Comparison of ENCODE assay signal across 14 mouse cellular contexts in genomic region chr10:9239956-9240355, GRCm38 (mm10).
DNase-seq lines count a peak whose midpoint lies in the region; ATAC-seq lines count a peak whose summit lies in the region.
"Had no signal": no experiment of that assay in that cellular context is flagged by ENCODE, and none has a peak within 500 bp of the region (broad histone marks: within the 10 kb centered on the region; RNA-seq: fewer than 3 reads in every experiment).

No protein-coding gene starts in this region.

- no peak overlapping the region for H3K9ac ChIP-seq in heart, embryonic 15.5 days
- no peak overlapping the region for H3K9ac ChIP-seq in lung, embryonic 16.5 days (ENCODE audit: low read length)
- H3K9ac ChIP-seq: hindbrain, embryonic 12.5 days; limb, embryonic 15.5 days; midbrain, embryonic 12.5 days had no signal

- H3K4me2 ChIP-seq in heart, embryonic 15.5 days = no peak overlapping the region
- H3K4me2 ChIP-seq in lung, embryonic 16.5 days (ENCODE audit: low read depth, low read length) = no peak overlapping the region
- H3K4me2 ChIP-seq: hindbrain, embryonic 12.5 days; limb, embryonic 15.5 days; midbrain, embryonic 12.5 days had no signal

- peaks cover 9% of the 10 kb centered on the region for H3K4me1 ChIP-seq in heart, embryonic 15.5 days (replicated peaks)
- H3K4me1 ChIP-seq in lung, embryonic 16.5 days (replicated peaks; ENCODE audit: control insufficient read depth, insufficient read depth, low read length) = peaks cover 5% of the 10 kb centered on the region; the same call in 1 of the 2 replicates
- H3K4me1 ChIP-seq: limb, embryonic 15.5 days; midbrain, embryonic 12.5 days had no signal

- H3K27me3 ChIP-seq in heart, embryonic 15.5 days = no peaks in the 10 kb centered on the region
- H3K27me3 ChIP-seq in lung, embryonic 16.5 days (ENCODE audit: control insufficient read depth, insufficient read depth, low read depth, low read length) = no peaks in the 10 kb centered on the region
- H3K27me3 ChIP-seq: hindbrain, embryonic 12.5 days; limb, embryonic 15.5 days; midbrain, embryonic 12.5 days had no signal

- peak; percentile 25 for DNase-seq in layer of hippocampus, adult 11-12 months (ENCODE audit: low spot score)
- DNase-seq in layer of hippocampus, postnatal 10 days (ENCODE audit: low spot score in 2 of 2) = no peak
- DNase-seq in adipocyte (ENCODE audit: low spot score) = peak; percentile 31
- no peak for DNase-seq in kidney, postnatal 4 days
- no peak for DNase-seq in kidney, adult 9 months
- DNase-seq: thymus, adult 2 months had no signal

- ATAC-seq in heart, embryonic 15.5 days (replicated peaks; ENCODE audit: insufficient number of reproducible peaks, insufficient read depth, low FRiP score, low read depth) = no peak
- ATAC-seq in lung, embryonic 16.5 days (ENCODE audit: low read depth) = peak; percentile 60
- ATAC-seq in megakaryocyte-erythroid progenitor cell, adult 5-6 weeks (replicated peaks; ENCODE audit: low FRiP score, low TSS enrichment, poor library complexity, severe bottlenecking) = no peak
- ATAC-seq: activated CD4-positive, CD25-positive, alpha-beta regulatory T cell, adult 4 months had no signal

- H3K36me3 ChIP-seq in heart, embryonic 15.5 days = no peaks in the 10 kb centered on the region
- H3K36me3 ChIP-seq in lung, embryonic 16.5 days (ENCODE audit: control insufficient read depth, insufficient read depth, low read length) = no peaks in the 10 kb centered on the region
- H3K36me3 ChIP-seq: forebrain, embryonic 10.5 days; hindbrain, embryonic 12.5 days; limb, embryonic 15.5 days; midbrain, embryonic 12.5 days had no signal

- WGBS in heart, embryonic 15.5 days = 19% methylated on average over 6 of the region's 6 CpGs
- WGBS in lung, embryonic 16.5 days = 22% methylated on average over 6 of the region's 6 CpGs

- no peaks in the 10 kb centered on the region for H3K9me3 ChIP-seq in heart, embryonic 15.5 days (replicated peaks)
- no peaks in the 10 kb centered on the region for H3K9me3 ChIP-seq in lung, embryonic 16.5 days (ENCODE audit: control insufficient read depth, low read length)
- H3K9me3 ChIP-seq: forebrain, embryonic 10.5 days; hindbrain, embryonic 12.5 days; limb, embryonic 15.5 days; midbrain, embryonic 12.5 days had no signal

- H3K27ac ChIP-seq in heart, embryonic 15.5 days = peak overlapping the region; percentile 23; the same call in 1 of the 2 replicates
- H3K27ac ChIP-seq in lung, embryonic 16.5 days (ENCODE audit: low read length) = no peak overlapping the region
- H3K27ac ChIP-seq: forebrain, embryonic 10.5 days; hindbrain, embryonic 12.5 days; limb, embryonic 15.5 days; midbrain, embryonic 12.5 days had no signal

- H3K4me3 ChIP-seq in heart, embryonic 15.5 days = no peak overlapping the region
- H3K4me3 ChIP-seq in lung, embryonic 16.5 days (ENCODE audit: low read length) = no peak overlapping the region
- H3K4me3 ChIP-seq: forebrain, embryonic 10.5 days; hindbrain, embryonic 12.5 days; limb, embryonic 15.5 days; midbrain, embryonic 12.5 days had no signal

Comparison
In these comparisons a context has a peak if more than half of its experiments do, and no peak if none do; other contexts are left out.
1. DNase-seq: peak in layer of hippocampus, adult 11-12 months (single experiment) and adipocyte (single experiment); none in layer of hippocampus, postnatal 10 days (0 of 2), kidney, postnatal 4 days (0 of 2) and kidney, adult 9 months (single experiment).